In genomic region chr8:121104049-121104818, GRCm38 (mm10) we compare ENCODE assay signal across 8 mouse cellular contexts. TPM values are rescaled to one million over a fixed set of nuclear protein-coding genes. Genes with fewer than 3 reads are reported as not detected.
DNase-seq lines count a peak whose midpoint lies in the region; ATAC-seq and TF ChIP-seq lines count a peak whose summit lies in the region.

No protein-coding gene starts in this region.

- no peak for ATAC-seq in midbrain, embryonic 15.5 days (replicated peaks)
- ATAC-seq in hindbrain, embryonic 16.5 days = peak; percentile 15
- no peak for ATAC-seq in midbrain, embryonic 14.5 days (ENCODE audit: low FRiP score, low TSS enrichment)

- 53% methylated on average over 17 of the region's 17 CpGs for whole genome bisulfite sequencing in midbrain, embryonic 10.5 days
- WGBS in midbrain, embryonic 15.5 days = 52% methylated on average over 17 of the region's 17 CpGs
- 48% methylated on average over 17 of the region's 17 CpGs for WGBS in cerebellum, adult 2 months
- WGBS in hindbrain, embryonic 16.5 days = 51% methylated on average over 17 of the region's 17 CpGs
- WGBS in midbrain, embryonic 14.5 days = 55% methylated on average over 17 of the region's 17 CpGs

- H3K27ac ChIP-seq in midbrain, embryonic 10.5 days (replicated peaks) = no peak overlapping the region
- no peak overlapping the region for H3K27ac ChIP-seq in midbrain, embryonic 15.5 days
- H3K27ac ChIP-seq in cerebellum, adult 2 months (ENCODE audit: insufficient read depth, low read length) = no peak overlapping the region
- no peak overlapping the region for H3K27ac ChIP-seq in hindbrain, embryonic 16.5 days (ENCODE audit: low read depth, low read length)
- H3K27ac ChIP-seq in midbrain, embryonic 14.5 days (replicated peaks; ENCODE audit: low read depth, low read length) = no peak overlapping the region

- TF ChIP-seq POLR2A in cerebellum, adult 2 months (IDR thresholded peaks at IDR 0.05; ENCODE audit: borderline replicate concordance, insufficient read depth, low read length) = no peak

- H3K9ac ChIP-seq in midbrain, embryonic 15.5 days = no peak overlapping the region
- H3K9ac ChIP-seq in hindbrain, embryonic 16.5 days (ENCODE audit: low read depth, low read length) = no peak overlapping the region
- H3K9ac ChIP-seq in midbrain, embryonic 14.5 days (replicated peaks; ENCODE audit: low read length) = no peak overlapping the region

- H3K9me3 ChIP-seq in midbrain, embryonic 10.5 days (replicated peaks) = no peaks in the 10 kb centered on the region
- no peaks in the 10 kb centered on the region for H3K9me3 ChIP-seq in midbrain, embryonic 15.5 days
- H3K9me3 ChIP-seq in hindbrain, embryonic 16.5 days (ENCODE audit: control insufficient read depth, low read length) = no peaks in the 10 kb centered on the region
- no peaks in the 10 kb centered on the region for H3K9me3 ChIP-seq in midbrain, embryonic 14.5 days (ENCODE audit: control insufficient read depth, low read length)

- H3K36me3 ChIP-seq in midbrain, embryonic 10.5 days = peaks cover 73% of the 10 kb centered on the region
- peaks cover 19% of the 10 kb centered on the region; the same call in 1 of the 2 replicates for H3K36me3 ChIP-seq in midbrain, embryonic 15.5 days (replicated peaks)
- peaks cover 27% of the 10 kb centered on the region for H3K36me3 ChIP-seq in hindbrain, embryonic 16.5 days (ENCODE audit: control insufficient read depth, insufficient read depth, low read length)
- peaks cover 47% of the 10 kb centered on the region for H3K36me3 ChIP-seq in midbrain, embryonic 14.5 days (ENCODE audit: control insufficient read depth, insufficient read depth, low read length)
- peaks cover 2% of the 10 kb centered on the region; the same call in 1 of the 2 replicates for H3K36me3 ChIP-seq in splenic B cell, adult 2 months (ENCODE audit: control insufficient read depth, insufficient read depth, low read length, poor library complexity, severe bottlenecking)

- peak; percentile 85 for DNase-seq in midbrain, embryonic 10.5 days (ENCODE audit: low spot score)
- DNase-seq in cerebellum, adult 2 months = peak; percentile 55 to 70
- peak; percentile 46 to 65 for DNase-seq in frontal cortex, postnatal 10 days (ENCODE audit: low spot score in 2 of 2)
- DNase-seq in left cerebral cortex, adult 11 months (ENCODE audit: low spot score) = peak; percentile 51
- peak; percentile 91 for DNase-seq in midbrain, embryonic 14.5 days
- DNase-seq in splenic B cell, adult 2 months (ENCODE audit: low read depth, low spot score) = peak; percentile 84

- H3K4me1 ChIP-seq in midbrain, embryonic 10.5 days = peaks cover 30% of the 10 kb centered on the region
- peaks cover 15% of the 10 kb centered on the region for H3K4me1 ChIP-seq in midbrain, embryonic 15.5 days
- peaks cover 8% of the 10 kb centered on the region for H3K4me1 ChIP-seq in cerebellum, adult 2 months (ENCODE audit: control insufficient read depth, insufficient read depth, low read length)
- peaks cover 11% of the 10 kb centered on the region for H3K4me1 ChIP-seq in hindbrain, embryonic 16.5 days (ENCODE audit: control insufficient read depth, insufficient read depth, low read depth, low read length)
- H3K4me1 ChIP-seq in midbrain, embryonic 14.5 days (ENCODE audit: control insufficient read depth, insufficient read depth, low read length) = peaks cover 6% of the 10 kb centered on the region

- H3K27me3 ChIP-seq in midbrain, embryonic 10.5 days (ENCODE audit: low read depth, poor library complexity, severe bottlenecking) = peaks cover 4% of the 10 kb centered on the region
- no peaks in the 10 kb centered on the region for H3K27me3 ChIP-seq in midbrain, embryonic 15.5 days (replicated peaks)
- H3K27me3 ChIP-seq in cerebellum, adult 2 months (ENCODE audit: control insufficient read depth, insufficient read depth, low read length) = no peaks in the 10 kb centered on the region
- no peaks in the 10 kb centered on the region for H3K27me3 ChIP-seq in hindbrain, embryonic 16.5 days (replicated peaks; ENCODE audit: control insufficient read depth, insufficient read depth, low read length)
- no peaks in the 10 kb centered on the region for H3K27me3 ChIP-seq in midbrain, embryonic 14.5 days (ENCODE audit: control insufficient read depth, insufficient read depth, low read length)
- H3K27me3 ChIP-seq in splenic B cell, adult 2 months (ENCODE audit: control insufficient read depth, insufficient read depth, low read length, poor library complexity, severe bottlenecking) = no peaks in the 10 kb centered on the region

- no peak overlapping the region for H3K4me3 ChIP-seq in midbrain, embryonic 10.5 days
- H3K4me3 ChIP-seq in midbrain, embryonic 15.5 days = no peak overlapping the region
- H3K4me3 ChIP-seq in cerebellum, adult 2 months (replicated peaks; ENCODE audit: insufficient read depth, low read depth, low read length) = no peak overlapping the region
- no peak overlapping the region for H3K4me3 ChIP-seq in hindbrain, embryonic 16.5 days (ENCODE audit: low read length)
- no peak overlapping the region for H3K4me3 ChIP-seq in midbrain, embryonic 14.5 days (replicated peaks; ENCODE audit: low read depth, low read length)

- H3K4me2 ChIP-seq in midbrain, embryonic 15.5 days = no peak overlapping the region
- H3K4me2 ChIP-seq in hindbrain, embryonic 16.5 days (ENCODE audit: low read length) = no peak overlapping the region
- H3K4me2 ChIP-seq in midbrain, embryonic 14.5 days (ENCODE audit: low read length) = no peak overlapping the region

- TF ChIP-seq CTCF in cerebellum, adult 2 months (IDR thresholded peaks at IDR 0.05; ENCODE audit: borderline replicate concordance, insufficient read depth, low read depth, low read length) = peak; percentile 88

RNA-seq across cellular contexts. Expression of gene Mthfsd, which starts 4.0 kb away (rescaled TPM):
- 66.3 and 66.8 TPM in 2 replicates for polyA plus RNA-seq in midbrain, embryonic 10.5 days (2016; fragmentation: Nextera tagmentation; extraction: Ambion mirVana)
- 51.1 and 52.3 TPM in 2 replicates for polyA plus RNA-seq in midbrain, embryonic 15.5 days (2015; fragmentation: Nextera tagmentation; extraction: Ambion mirVana)
- polyA plus RNA-seq in cerebellum, adult 2 months (2012; rRNA removed) = 119 and 126 TPM in 2 replicates
- polyA plus RNA-seq in hindbrain, embryonic 16.5 days (2015; fragmentation: Nextera tagmentation; extraction: Ambion mirVana) = 45.2 and 46.3 TPM in 2 replicates
- polyA plus RNA-seq in midbrain, embryonic 14.5 days (2014; fragmentation: Nextera tagmentation; extraction: Ambion mirVana) = 50.2 and 52.5 TPM in 2 replicates

RNA-seq across cellular contexts. Expression of gene Foxc2, which starts 11.7 kb away (rescaled TPM):
- 5.1 and 6.1 TPM in 2 replicates for polyA plus RNA-seq in midbrain, embryonic 10.5 days (2016; fragmentation: Nextera tagmentation; extraction: Ambion mirVana)
- polyA plus RNA-seq in midbrain, embryonic 15.5 days (2015; fragmentation: Nextera tagmentation; extraction: Ambion mirVana) = 4.2 and 5.2 TPM in 2 replicates
- 0.34 and 0.95 TPM in 2 replicates for polyA plus RNA-seq in cerebellum, adult 2 months (2012; rRNA removed)
- 1.9 and 2.8 TPM in 2 replicates for polyA plus RNA-seq in hindbrain, embryonic 16.5 days (2015; fragmentation: Nextera tagmentation; extraction: Ambion mirVana)
- polyA plus RNA-seq in midbrain, embryonic 14.5 days (2014; fragmentation: Nextera tagmentation; extraction: Ambion mirVana) = 1.5 TPM in 1 of 2 replicates, not detected in the other

RNA-seq across cellular contexts. Expression of gene Foxf1, which starts 20.0 kb away (rescaled TPM):
- polyA plus RNA-seq in midbrain, embryonic 10.5 days (2016; fragmentation: Nextera tagmentation; extraction: Ambion mirVana) = 0.17 and 1.1 TPM in 2 replicates
- polyA plus RNA-seq in midbrain, embryonic 15.5 days (2015; fragmentation: Nextera tagmentation; extraction: Ambion mirVana) = 1.0 and 1.6 TPM in 2 replicates
- 1.2 and 1.7 TPM in 2 replicates for polyA plus RNA-seq in cerebellum, adult 2 months (2012; rRNA removed)
- polyA plus RNA-seq in hindbrain, embryonic 16.5 days (2015; fragmentation: Nextera tagmentation; extraction: Ambion mirVana) = 1.1 and 1.3 TPM in 2 replicates
- 0.12 and 0.97 TPM in 2 replicates for polyA plus RNA-seq in midbrain, embryonic 14.5 days (2014; fragmentation: Nextera tagmentation; extraction: Ambion mirVana)

RNA-seq across cellular contexts. Expression of gene Foxl1, which starts 23.5 kb away (rescaled TPM):
- polyA plus RNA-seq in midbrain, embryonic 10.5 days (2016; fragmentation: Nextera tagmentation; extraction: Ambion mirVana) = 1.1 TPM in 2 replicates
- polyA plus RNA-seq in midbrain, embryonic 15.5 days (2015; fragmentation: Nextera tagmentation; extraction: Ambion mirVana) = 0.12 and 0.18 TPM in 2 replicates
- polyA plus RNA-seq in cerebellum, adult 2 months (2012; rRNA removed) = 0.11 TPM in 1 of 2 replicates, not detected in the other
- 0.09 and 0.16 TPM in 2 replicates for polyA plus RNA-seq in hindbrain, embryonic 16.5 days (2015; fragmentation: Nextera tagmentation; extraction: Ambion mirVana)
- not detected in 2 replicates for polyA plus RNA-seq in midbrain, embryonic 14.5 days (2014; fragmentation: Nextera tagmentation; extraction: Ambion mirVana)
